Mouse (Mus musculus): Measurements from ENCODE around the gene Ucn2.

DNA sequence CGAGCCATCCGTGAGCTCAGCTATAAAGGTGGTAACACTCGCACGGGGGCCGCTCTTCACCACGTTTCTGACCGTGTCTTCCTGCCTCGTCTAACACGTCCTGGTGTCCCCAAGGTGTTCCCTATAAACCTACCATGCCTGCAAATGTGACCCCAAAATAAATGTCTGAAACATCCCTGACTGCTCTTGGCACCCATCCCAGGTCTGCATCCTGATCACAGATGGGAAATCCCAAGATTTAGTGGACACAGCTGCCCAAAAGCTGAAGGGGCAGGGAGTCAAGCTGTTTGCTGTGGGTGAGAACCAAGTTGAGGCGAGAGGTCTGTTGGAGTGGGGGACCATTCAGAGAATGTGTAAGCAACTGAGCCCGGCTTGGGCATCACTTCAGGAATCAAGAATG, 30.6 kb upstream of the Ucn2 start:
- TF ChIP-seq GATA1 (IDR thresholded peaks at IDR 0.05; ENCODE audit: borderline replicate concordance, low read length) (no peak), FLI1 (IDR thresholded peaks at IDR 0.05; ENCODE audit: low read length) (no peak)

Measured in megakaryocyte, embryonic 14.5 days (primary cell).